In genomic region chr16:35779681-35780080, GRCm38 (mm10) we compare ENCODE assay signal across 25 mouse cellular contexts.
"Had no signal": no experiment of that assay in that cellular context is flagged by ENCODE, and none has a peak within 500 bp of the region (broad histone marks: within the 10 kb centered on the region; RNA-seq: fewer than 3 reads in every experiment).

No protein-coding gene starts in this region.

- DNase-seq: forebrain, postnatal 0 days; gastrocnemius, adult 2 months; gastrocnemius, postnatal 10 days; gastrocnemius, postnatal 25 days; heart, adult 18-20 months; heart, postnatal 10 days; heart, postnatal 4 days; kidney, adult 18-20 months; kidney, adult 8-10 months; kidney, postnatal 10 days; kidney, postnatal 25 days; kidney, postnatal 4 days; liver had no signal

- H3K4me2 ChIP-seq: heart, embryonic 12.5 days; hindbrain, embryonic 12.5 days; intestine, embryonic 15.5 days; limb, embryonic 12.5 days had no signal

- H3K4me3 ChIP-seq: gastrocnemius, adult 2 months; heart, embryonic 10.5 days; heart, embryonic 12.5 days; hindbrain, embryonic 10.5 days; hindbrain, embryonic 12.5 days; intestine, embryonic 15.5 days; layer of hippocampus, adult 2 months; left cerebral cortex, adult 2 months; limb, embryonic 10.5 days; limb, embryonic 12.5 days had no signal

- H3K4me1 ChIP-seq: intestine, embryonic 15.5 days; limb, embryonic 10.5 days; limb, embryonic 12.5 days had no signal

- H3K9me3 ChIP-seq: heart, embryonic 10.5 days; heart, embryonic 12.5 days; hindbrain, embryonic 10.5 days; hindbrain, embryonic 12.5 days; intestine, embryonic 15.5 days; limb, embryonic 10.5 days; limb, embryonic 12.5 days had no signal

- H3K36me3 ChIP-seq: heart, embryonic 10.5 days; heart, embryonic 12.5 days; hindbrain, embryonic 10.5 days; hindbrain, embryonic 12.5 days; intestine, embryonic 15.5 days; limb, embryonic 10.5 days; limb, embryonic 12.5 days had no signal

- H3K27me3 ChIP-seq: heart, embryonic 12.5 days; hindbrain, embryonic 12.5 days; intestine, embryonic 15.5 days; limb, embryonic 12.5 days had no signal

- H3K27ac ChIP-seq: gastrocnemius, adult 2 months; heart, embryonic 10.5 days; hindbrain, embryonic 10.5 days; hindbrain, embryonic 12.5 days; intestine, embryonic 15.5 days; layer of hippocampus, adult 2 months; left cerebral cortex, adult 2 months; limb, embryonic 10.5 days; limb, embryonic 12.5 days had no signal

- ATAC-seq: forebrain, postnatal 0 days; hindbrain, embryonic 16.5 days; inflammation-experienced regulatory T-cells, adult 6 months; intestine, embryonic 15.5 days; intestine, postnatal 0 days had no signal

- H3K9ac ChIP-seq: forebrain, postnatal 0 days; heart, embryonic 12.5 days; hindbrain, embryonic 12.5 days; intestine, embryonic 15.5 days; limb, embryonic 12.5 days had no signal
